Mouse (Mus musculus): ENCODE measurements around the gene Adamts3. TPM values are rescaled to one million over a fixed set of nuclear protein-coding genes. Genes with fewer than 3 reads are reported as not detected.

Adamts3 gene
- total and polyA plus RNA-seq, 3 experiments: 1.9 to 5.3 (median 4.3) TPM

- no peak for TF ChIP-seq POLR2A (IDR thresholded peaks at IDR 0.05; ENCODE audit: insufficient read depth, low read depth, low read length)
- TF ChIP-seq EP300 (IDR thresholded peaks at IDR 0.05; ENCODE audit: insufficient read depth, low read depth, low read length): no peak
- no peak for TF ChIP-seq CTCF (IDR thresholded peaks at IDR 0.05)
- Histone ChIP-seq H3K27me3 (ENCODE audit: control insufficient read depth, insufficient read depth, low read length) (no peaks in the 10 kb centered on the region), H3K9ac (ENCODE audit: low read depth, low read length) (no peak overlapping the region), H3K27ac (no peak overlapping the region), H3K79me2 (replicated peaks; ENCODE audit: control insufficient read depth, insufficient read depth, low read length) (no peaks in the 10 kb centered on the region), H3K4me1 (ENCODE audit: control insufficient read depth, insufficient read depth, low read length) (no peaks in the 10 kb centered on the region), H3K4me3 (no peak overlapping the region), H3K36me3 (ENCODE audit: control insufficient read depth, insufficient read depth, low read length) (no peaks in the 10 kb centered on the region)
- intact Hi-C loops (cut with DNase I): no loop called here
- no peak for DNase-seq
- 86% methylated on average over 3 of the region's 3 CpGs for WGBS
Observed at GRCm38 (mm10) chr5:89814552-89814951, 68.6 kb downstream of the Adamts3 start.

- H3K36me3 ChIP-seq (ENCODE audit: control insufficient read depth, insufficient read depth, low read length): no peaks in the 10 kb centered on the region
- WGBS: 59% methylated on average over 5 of the region's 5 CpGs
- peaks cover under 1% of the 10 kb centered on the region; the same call in 1 of the 2 replicates for H3K79me2 ChIP-seq (replicated peaks; ENCODE audit: control insufficient read depth, insufficient read depth, low read length)
- H3K27me3 ChIP-seq (ENCODE audit: control insufficient read depth, insufficient read depth, low read length): no peaks in the 10 kb centered on the region
- H3K9ac ChIP-seq (ENCODE audit: low read depth, low read length): no peak overlapping the region
- intact Hi-C loops (cut with DNase I): no loop called here
- no peaks in the 10 kb centered on the region for H3K4me1 ChIP-seq (ENCODE audit: control insufficient read depth, insufficient read depth, low read length)
- H3K4me3 ChIP-seq: no peak overlapping the region
- peak in 1 of 2 experiments; percentile 4 for DNase-seq
- no peak overlapping the region for H3K27ac ChIP-seq
- TF ChIP-seq EP300 (IDR thresholded peaks at IDR 0.05; ENCODE audit: insufficient read depth, low read depth, low read length) (no peak), CTCF (IDR thresholded peaks at IDR 0.05) (no peak), POLR2A (IDR thresholded peaks at IDR 0.05; ENCODE audit: insufficient read depth, low read depth, low read length) (no peak)
Observed at GRCm38 (mm10) chr5:89800181-89800816, 82.8 kb downstream of the Adamts3 start.

DNA sequence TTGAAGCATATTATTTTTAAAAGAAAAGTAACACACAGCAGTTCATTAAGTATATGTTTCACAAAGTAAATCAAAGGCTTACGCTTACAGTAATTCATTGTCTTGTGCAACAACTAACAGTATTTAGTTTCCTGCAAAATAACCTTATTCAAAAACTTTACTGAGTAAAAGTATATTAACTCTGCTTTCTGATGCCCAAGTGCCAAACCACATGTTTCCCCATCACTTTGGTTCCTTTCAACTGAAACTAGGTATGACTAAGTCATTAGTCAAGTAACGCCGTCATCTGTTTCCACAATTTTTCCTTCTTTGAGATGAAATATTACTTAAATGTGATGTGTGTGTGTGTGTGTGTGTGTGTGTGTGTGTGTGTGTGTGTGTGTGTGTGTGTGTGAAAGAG, 89.4 kb downstream of the Adamts3 start:
- peaks cover 1% of the 10 kb centered on the region; the same call in 1 of the 2 replicates for H3K79me2 ChIP-seq (replicated peaks; ENCODE audit: control insufficient read depth, insufficient read depth, low read length)
- no peaks in the 10 kb centered on the region for H3K36me3 ChIP-seq (ENCODE audit: control insufficient read depth, insufficient read depth, low read length)
- H3K27ac ChIP-seq: no peak overlapping the region
- H3K9ac ChIP-seq (ENCODE audit: low read depth, low read length): no peak overlapping the region
- no peak overlapping the region for H3K4me3 ChIP-seq
- H3K27me3 ChIP-seq (ENCODE audit: control insufficient read depth, insufficient read depth, low read length): no peaks in the 10 kb centered on the region
- WGBS: 95% methylated on average over 3 of the region's 3 CpGs
- no peak for DNase-seq
- no peaks in the 10 kb centered on the region for H3K4me1 ChIP-seq (ENCODE audit: control insufficient read depth, insufficient read depth, low read length)
- TF ChIP-seq POLR2A (IDR thresholded peaks at IDR 0.05; ENCODE audit: insufficient read depth, low read depth, low read length) (no peak), EP300 (IDR thresholded peaks at IDR 0.05; ENCODE audit: insufficient read depth, low read depth, low read length) (no peak), CTCF (IDR thresholded peaks at IDR 0.05) (no peak)
- intact Hi-C loops (cut with DNase I): no loop called here

- Histone ChIP-seq H3K79me2 (replicated peaks; ENCODE audit: control insufficient read depth, insufficient read depth, low read length) (no peaks in the 10 kb centered on the region), H3K27ac (no peak overlapping the region), H3K9ac (ENCODE audit: low read depth, low read length) (no peak overlapping the region), H3K4me1 (ENCODE audit: control insufficient read depth, insufficient read depth, low read length) (no peaks in the 10 kb centered on the region), H3K4me3 (no peak overlapping the region), H3K27me3 (ENCODE audit: control insufficient read depth, insufficient read depth, low read length) (no peaks in the 10 kb centered on the region), H3K36me3 (ENCODE audit: control insufficient read depth, insufficient read depth, low read length) (no peaks in the 10 kb centered on the region)
- intact Hi-C loops (cut with DNase I): no loop called here
- no peak for DNase-seq
- WGBS: 87% methylated on average over 5 of the region's 5 CpGs
- TF ChIP-seq CTCF (IDR thresholded peaks at IDR 0.05) (no peak), EP300 (IDR thresholded peaks at IDR 0.05; ENCODE audit: insufficient read depth, low read depth, low read length) (no peak), POLR2A (IDR thresholded peaks at IDR 0.05; ENCODE audit: insufficient read depth, low read depth, low read length) (no peak)
Observed at GRCm38 (mm10) chr5:89784635-89785034, 98.5 kb downstream of the Adamts3 start.

DNA sequence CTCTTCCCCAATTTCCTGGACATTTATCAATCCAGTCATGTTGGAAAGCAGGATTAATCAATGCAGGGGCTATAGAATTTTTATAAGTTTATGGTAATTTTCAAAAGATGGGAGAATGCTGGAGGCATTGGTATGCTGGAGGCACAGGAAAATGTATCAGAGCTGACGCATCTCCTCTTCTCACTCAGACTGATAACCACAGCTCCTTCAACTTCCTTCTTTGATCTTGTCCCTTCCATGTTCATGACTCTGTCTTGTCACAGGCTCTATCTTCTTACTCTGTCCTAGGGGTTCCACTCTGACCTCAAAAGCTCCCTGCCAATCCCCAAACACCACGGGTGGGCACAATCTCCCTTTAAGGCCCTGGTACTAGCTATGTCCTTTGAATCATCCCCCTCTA, 103.3 kb downstream of the Adamts3 start:
- H3K27ac ChIP-seq: no peak overlapping the region
- DNase-seq: no peak
- no peaks in the 10 kb centered on the region for H3K36me3 ChIP-seq (ENCODE audit: control insufficient read depth, insufficient read depth, low read length)
- TF ChIP-seq POLR2A (IDR thresholded peaks at IDR 0.05; ENCODE audit: insufficient read depth, low read depth, low read length): no peak
- no peak for TF ChIP-seq CTCF (IDR thresholded peaks at IDR 0.05)
- TF ChIP-seq EP300 (IDR thresholded peaks at IDR 0.05; ENCODE audit: insufficient read depth, low read depth, low read length): no peak
- H3K9ac ChIP-seq (ENCODE audit: low read depth, low read length): no peak overlapping the region
- H3K79me2 ChIP-seq (replicated peaks; ENCODE audit: control insufficient read depth, insufficient read depth, low read length): no peaks in the 10 kb centered on the region
- H3K4me3 ChIP-seq: no peak overlapping the region
- 80% methylated on average over 2 of the region's 2 CpGs for WGBS
- H3K4me1 ChIP-seq (ENCODE audit: control insufficient read depth, insufficient read depth, low read length): no peaks in the 10 kb centered on the region
- intact Hi-C loops (cut with DNase I): no loop called here
- H3K27me3 ChIP-seq (ENCODE audit: control insufficient read depth, insufficient read depth, low read length): no peaks in the 10 kb centered on the region

- TF ChIP-seq POLR2A (IDR thresholded peaks at IDR 0.05; ENCODE audit: insufficient read depth, low read depth, low read length) (no peak), CTCF (IDR thresholded peaks at IDR 0.05) (no peak), EP300 (IDR thresholded peaks at IDR 0.05; ENCODE audit: insufficient read depth, low read depth, low read length) (no peak)
- peak in 1 of 2 experiments; percentile 13 for DNase-seq
- Histone ChIP-seq H3K27me3 (ENCODE audit: control insufficient read depth, insufficient read depth, low read length) (no peaks in the 10 kb centered on the region), H3K79me2 (replicated peaks; ENCODE audit: control insufficient read depth, insufficient read depth, low read length) (no peaks in the 10 kb centered on the region), H3K9ac (ENCODE audit: low read depth, low read length) (no peak overlapping the region), H3K4me1 (ENCODE audit: control insufficient read depth, insufficient read depth, low read length) (no peaks in the 10 kb centered on the region), H3K4me3 (no peak overlapping the region), H3K27ac (no peak overlapping the region), H3K36me3 (ENCODE audit: control insufficient read depth, insufficient read depth, low read length) (no peaks in the 10 kb centered on the region)
- WGBS: 8% methylated on average over 2 of the region's 2 CpGs
- intact Hi-C loops (cut with DNase I): no loop called here
Observed at GRCm38 (mm10) chr5:89778610-89779009, 104.5 kb downstream of the Adamts3 start.

Measured in heart, adult 2 months (tissue).